Mouse (Mus musculus): ENCODE measurements around the gene Imp3. TPM values are rescaled to one million over a fixed set of nuclear protein-coding genes. Genes with fewer than 3 reads are reported as not detected.

Imp3 gene
- polyA plus RNA-seq, 1 experiment from 2014 or later, result 58.4 TPM

DNA sequence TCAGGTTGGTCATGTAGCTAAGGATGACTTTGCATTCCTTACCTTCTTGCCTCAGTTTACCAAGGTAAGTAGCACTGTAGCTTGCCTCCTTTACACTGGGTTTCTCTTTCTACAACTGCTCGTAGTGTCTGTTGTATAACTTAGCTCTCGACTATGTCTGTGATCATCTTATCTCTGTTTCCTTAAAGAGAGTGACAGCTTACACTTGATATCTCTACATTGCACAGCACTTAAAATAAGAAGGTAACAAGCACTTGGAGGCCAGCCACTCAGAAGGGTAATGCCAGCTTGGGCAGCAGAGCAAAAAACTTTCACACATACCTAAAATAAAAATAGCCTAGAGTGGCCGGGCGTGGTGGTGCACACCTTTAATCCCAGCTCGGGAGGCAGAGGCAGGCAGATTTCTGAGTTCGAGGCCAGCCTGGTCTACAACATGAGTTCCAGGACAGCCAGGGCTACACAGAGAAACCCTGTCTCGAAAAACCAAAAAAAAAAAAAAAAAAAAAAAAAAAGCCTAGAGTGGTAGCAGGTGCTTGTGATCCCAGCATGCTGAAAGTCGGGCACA, 36.8 kb downstream of the Imp3 start:
- no peak overlapping the region for H3K4me2 ChIP-seq (replicated peaks; ENCODE audit: low read depth)
- H3K4me1 ChIP-seq (replicated peaks; ENCODE audit: control insufficient read depth, insufficient read depth, low read length), result no peaks in the 10 kb centered on the region
- no peak overlapping the region for H3K27ac ChIP-seq (ENCODE audit: low read depth, low read length)
- H3K9me3 ChIP-seq (ENCODE audit: control insufficient read depth), result no peaks in the 10 kb centered on the region
- H3K27me3 ChIP-seq (replicated peaks; ENCODE audit: control insufficient read depth, insufficient read depth, low read length), result no peaks in the 10 kb centered on the region
- 88% methylated on average over 7 of the region's 8 CpGs for WGBS
- H3K36me3 ChIP-seq (ENCODE audit: control insufficient read depth, insufficient read depth), result no peaks in the 10 kb centered on the region; the same call in 1 of the 2 replicates
- no peak for ATAC-seq
- no peak overlapping the region for H3K4me3 ChIP-seq (ENCODE audit: low read depth, low read length)
- no peak overlapping the region for H3K9ac ChIP-seq (ENCODE audit: low read depth, low read length)
- no peak for TF ChIP-seq CTCF (IDR thresholded peaks at IDR 0.05; ENCODE audit: low read depth)

GRCm38 (mm10) chr9:56975199-56975598, 37.9 kb downstream of the Imp3 start:
- Histone ChIP-seq H3K27me3 (replicated peaks; ENCODE audit: control insufficient read depth, insufficient read depth, low read length) (no peaks in the 10 kb centered on the region), H3K36me3 (ENCODE audit: control insufficient read depth, insufficient read depth) (peaks cover 3% of the 10 kb centered on the region; the same call in 1 of the 2 replicates), H3K9me3 (ENCODE audit: control insufficient read depth) (no peaks in the 10 kb centered on the region), H3K9ac (ENCODE audit: low read depth, low read length) (no peak overlapping the region), H3K4me1 (replicated peaks; ENCODE audit: control insufficient read depth, insufficient read depth, low read length) (no peaks in the 10 kb centered on the region), H3K27ac (ENCODE audit: low read depth, low read length) (no peak overlapping the region), H3K4me2 (replicated peaks; ENCODE audit: low read depth) (no peak overlapping the region), H3K4me3 (ENCODE audit: low read depth, low read length) (no peak overlapping the region)
- TF ChIP-seq CTCF (IDR thresholded peaks at IDR 0.05; ENCODE audit: low read depth), result no peak
- 81% methylated on average over 3 of the region's 3 CpGs for WGBS
- no peak for ATAC-seq

DNA sequence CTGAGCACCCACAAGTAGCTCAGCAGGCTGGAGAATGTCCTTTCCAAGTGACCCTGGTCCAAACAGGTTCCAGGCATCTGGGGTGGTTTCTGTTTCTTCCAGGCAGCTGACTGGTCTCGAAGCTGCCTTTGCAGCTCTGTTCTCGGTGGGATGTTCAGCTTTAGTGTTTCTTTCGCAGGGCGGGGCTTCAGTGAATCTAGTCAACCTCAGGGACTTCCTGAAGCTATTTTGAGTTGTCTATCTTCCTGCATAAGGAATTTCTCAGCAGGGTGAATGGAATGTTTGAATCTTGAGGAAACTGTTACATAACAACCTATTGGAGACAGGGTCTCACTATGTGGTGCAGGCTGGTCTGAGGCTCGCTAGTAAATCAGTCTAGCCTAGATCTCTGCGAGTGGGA, 42.9 kb downstream of the Imp3 start:
- Histone ChIP-seq H3K27me3 (replicated peaks; ENCODE audit: control insufficient read depth, insufficient read depth, low read length) (no peaks in the 10 kb centered on the region), H3K9me3 (ENCODE audit: control insufficient read depth) (no peaks in the 10 kb centered on the region), H3K4me2 (replicated peaks; ENCODE audit: low read depth) (no peak overlapping the region), H3K36me3 (ENCODE audit: control insufficient read depth, insufficient read depth) (peaks cover 3% of the 10 kb centered on the region; the same call in 1 of the 2 replicates), H3K4me3 (ENCODE audit: low read depth, low read length) (no peak overlapping the region), H3K9ac (ENCODE audit: low read depth, low read length) (no peak overlapping the region), H3K27ac (ENCODE audit: low read depth, low read length) (no peak overlapping the region), H3K4me1 (replicated peaks; ENCODE audit: control insufficient read depth, insufficient read depth, low read length) (no peaks in the 10 kb centered on the region)
- no peak for TF ChIP-seq CTCF (IDR thresholded peaks at IDR 0.05; ENCODE audit: low read depth)
- no peak for ATAC-seq
- 90% methylated on average over 6 of the region's 6 CpGs for WGBS

DNA sequence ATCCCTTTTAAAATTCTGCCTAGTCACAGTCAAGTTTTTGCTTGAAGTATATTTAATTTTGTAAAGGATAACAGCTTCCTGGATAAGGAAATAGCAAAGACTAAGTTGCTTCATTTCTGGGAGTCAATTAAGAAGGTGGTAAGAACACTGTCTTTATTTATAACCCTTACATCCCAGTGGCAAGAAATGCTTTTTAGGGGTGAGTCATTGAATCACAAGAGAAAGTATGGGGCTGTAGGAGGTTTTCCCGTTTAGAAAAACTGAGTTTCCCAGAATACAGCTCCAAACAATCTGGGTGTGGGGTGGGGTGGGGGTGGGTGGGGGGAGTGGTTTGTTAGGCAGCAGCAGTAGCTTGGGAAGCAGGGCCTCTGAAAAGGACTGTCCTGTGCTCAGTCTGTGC, 44.2 kb downstream of the Imp3 start:
- ATAC-seq, result no peak
- Histone ChIP-seq H3K4me1 (replicated peaks; ENCODE audit: control insufficient read depth, insufficient read depth, low read length) (no peaks in the 10 kb centered on the region), H3K4me2 (replicated peaks; ENCODE audit: low read depth) (no peak overlapping the region)

More for the DNA sequence above, 44.2 kb downstream of the Imp3 start:
- H3K9ac ChIP-seq (ENCODE audit: low read depth, low read length), result no peak overlapping the region
- 68% methylated on average over 1 of the region's 1 CpGs for WGBS
- no peaks in the 10 kb centered on the region for H3K9me3 ChIP-seq (ENCODE audit: control insufficient read depth)
- no peaks in the 10 kb centered on the region for H3K27me3 ChIP-seq (replicated peaks; ENCODE audit: control insufficient read depth, insufficient read depth, low read length)
- no peak overlapping the region for H3K4me3 ChIP-seq (ENCODE audit: low read depth, low read length)
- no peak for TF ChIP-seq CTCF (IDR thresholded peaks at IDR 0.05; ENCODE audit: low read depth)
- H3K27ac ChIP-seq (ENCODE audit: low read depth, low read length), result no peak overlapping the region
- peaks cover 3% of the 10 kb centered on the region; the same call in 1 of the 2 replicates for H3K36me3 ChIP-seq (ENCODE audit: control insufficient read depth, insufficient read depth)

Other genes starting within 250 kb of the Imp3 start
- gene Lingo1, start 141.0 kb upstream of the Imp3 start, polyA plus RNA-seq (2015; fragmentation: Nextera tagmentation; extraction: Ambion mirVana), result 0.72 and 0.98 TPM in 2 replicates
- 0.70 and 0.97 TPM in 2 replicates for gene Odf3l1, start 72.8 kb upstream of the Imp3 start, polyA plus RNA-seq (2015; fragmentation: Nextera tagmentation; extraction: Ambion mirVana)
- 8.2 and 8.5 TPM in 2 replicates for gene Cspg4, start 72.4 kb upstream of the Imp3 start, polyA plus RNA-seq (2015; fragmentation: Nextera tagmentation; extraction: Ambion mirVana)
- 2.0 and 2.5 TPM in 2 replicates for gene Snx33, start 9.1 kb upstream of the Imp3 start, polyA plus RNA-seq (2015; fragmentation: Nextera tagmentation; extraction: Ambion mirVana)
- gene Snupn, start 13.4 kb downstream of the Imp3 start, polyA plus RNA-seq (2015; fragmentation: Nextera tagmentation; extraction: Ambion mirVana), result 5.6 and 5.9 TPM in 2 replicates
- gene Ptpn9, start 57.4 kb downstream of the Imp3 start, polyA plus RNA-seq (2015; fragmentation: Nextera tagmentation; extraction: Ambion mirVana), result 7.3 and 7.7 TPM in 2 replicates
- gene Sin3a, start 134.6 kb downstream of the Imp3 start, polyA plus RNA-seq (2015; fragmentation: Nextera tagmentation; extraction: Ambion mirVana), result 11.7 and 14.1 TPM in 2 replicates
- 24.3 and 24.6 TPM in 2 replicates for gene Man2c1, start 193.2 kb downstream of the Imp3 start, polyA plus RNA-seq (2015; fragmentation: Nextera tagmentation; extraction: Ambion mirVana)
- 4.2 and 5.2 TPM in 2 replicates for gene Neil1, start 210.8 kb downstream of the Imp3 start, polyA plus RNA-seq (2015; fragmentation: Nextera tagmentation; extraction: Ambion mirVana)
- gene Commd4, start 220.9 kb downstream of the Imp3 start, polyA plus RNA-seq (2015; fragmentation: Nextera tagmentation; extraction: Ambion mirVana), result 164 and 169 TPM in 2 replicates